Mouse (Mus musculus) hindbrain, embryonic 14.5 days (tissue): ENCODE measurements around the gene Ankrd28. TPM values are rescaled to one million over a fixed set of nuclear protein-coding genes. Genes with fewer than 3 reads are reported as not detected.

Experiments
- ATAC-seq: fragments of 200-750 bp; cut with Nextera tagmentation; 2 replicates; pipeline ENCODE4 v1.8.0; 2017; ENCODE audit warnings: moderate number of reproducible peaks, mild to moderate bottlenecking, moderate TSS enrichment, moderate library complexity; ENCODE audit not compliant: low FRiP score
- DNase-seq: peaks from one replicate; pipeline ENCODE4 v3.0.0-alpha.2; 2015; ENCODE audit warnings: low spot score
- H3K27ac ChIP-seq: fragments of 300-500 bp; sonication (generic); 2 replicates; pipeline ENCODE4 v1.5.1; 2014; ENCODE audit warnings: mild to moderate bottlenecking, moderate library complexity
- H3K27me3 ChIP-seq: fragments of 300-500 bp; sonication (generic); 2 replicates; pipeline ENCODE4 v1.6.1; 2014; ENCODE audit warnings: mild to moderate bottlenecking, low read length, mixed read lengths; ENCODE audit not compliant: control insufficient read depth, insufficient read depth
- H3K36me3 ChIP-seq: fragments of 300-500 bp; sonication (generic); replicated peaks from 2 replicates; pipeline ENCODE4 v1.6.1; 2014; ENCODE audit not compliant: control insufficient read depth, insufficient read depth
- H3K4me1 ChIP-seq: fragments of 300-500 bp; sonication (generic); replicated peaks from 2 replicates; pipeline ENCODE4 v1.6.1; 2014; ENCODE audit warnings: antibody characterized with exemption, low read length, mixed read lengths; ENCODE audit not compliant: control insufficient read depth, insufficient read depth
- H3K4me2 ChIP-seq: fragments of 300-500 bp; sonication (generic); replicated peaks from 2 replicates; pipeline ENCODE4 v1.6.1; 2014; ENCODE audit warnings: mild to moderate bottlenecking, moderate library complexity
- H3K4me3 ChIP-seq: fragments of 300-500 bp; sonication (generic); replicated peaks from 2 replicates; pipeline ENCODE4 v1.5.1; 2014; ENCODE audit warnings: mild to moderate bottlenecking, low read length
- H3K9ac ChIP-seq: fragments of 300-500 bp; sonication (generic); 2 replicates; pipeline ENCODE4 v1.6.1; 2014
- H3K9me3 ChIP-seq: fragments of 300-500 bp; sonication (generic); 2 replicates; pipeline ENCODE4 v1.6.1; 2016; ENCODE audit warnings: low read length; ENCODE audit not compliant: control insufficient read depth
- WGBS: fragments of 180-500 bp; shearing (Covaris S2); extraction: QIAGEN DNeasy Blood & Tissue Kit; methylation state at CpG from one replicate; pipeline ENCODE4 v1.1.7; 2014; 5-methylcytosine and 5-hydroxymethylcytosine counted together
- polyA plus RNA-seq: library from polyadenylated mRNA; unstranded; fragments of >200 nt; fragmentation: Nextera tagmentation; extraction: Ambion mirVana; gene quantifications from 2 replicates; pipeline ENCODE4 v1.2.1, GENCODE M21; 2014

Ankrd28 gene
- polyA plus RNA-seq, 1 experiment from 2014 or later: 15.3 TPM

DNA sequence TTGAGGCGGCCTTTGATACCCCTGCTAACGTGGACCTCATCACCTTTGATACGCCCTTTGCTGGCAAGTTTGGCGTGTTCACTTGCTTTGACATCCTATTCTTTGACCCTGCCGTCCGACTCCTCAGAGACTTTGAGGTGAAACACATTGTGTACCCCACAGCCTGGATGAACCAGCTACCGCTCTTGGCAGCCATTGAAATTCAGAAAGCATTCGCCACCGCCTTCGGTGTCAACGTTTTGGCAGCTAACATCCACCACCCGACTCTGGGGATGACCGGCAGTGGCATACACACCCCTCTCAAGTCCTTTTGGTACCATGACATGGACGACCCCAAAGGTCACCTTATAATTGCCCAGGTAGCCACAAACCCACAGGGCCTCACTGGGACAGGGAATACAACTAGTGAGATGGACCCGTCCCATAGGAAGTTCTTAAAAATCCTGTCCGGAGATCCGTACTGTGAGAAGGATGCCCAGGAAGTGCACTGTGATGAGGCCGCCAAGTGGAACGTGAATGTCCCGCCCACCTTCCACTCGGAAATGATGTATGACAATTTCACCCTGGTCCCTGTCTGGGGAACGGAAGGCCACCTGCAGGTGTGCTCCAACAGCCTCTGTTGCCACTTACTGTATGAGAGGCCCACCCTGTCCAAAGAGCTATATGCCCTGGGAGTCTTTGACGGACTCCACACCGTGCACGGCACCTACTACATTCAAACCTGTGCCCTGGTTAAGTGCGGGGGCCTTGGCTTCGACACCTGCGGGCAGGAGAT lies 163.3 kb downstream of the Ankrd28 start:
- no peaks in the 10 kb centered on the region for H3K9me3 ChIP-seq
- WGBS: 96% methylated on average over 28 of the region's 28 CpGs
- H3K36me3 ChIP-seq: no peaks in the 10 kb centered on the region
- H3K27ac ChIP-seq: no peak overlapping the region
- ATAC-seq (no peak), DNase-seq (no peak)
- H3K4me2 ChIP-seq: no peak overlapping the region
- H3K4me3 ChIP-seq: no peak overlapping the region
- no peak overlapping the region for H3K9ac ChIP-seq
- no peaks in the 10 kb centered on the region for H3K27me3 ChIP-seq
- peaks cover 43% of the 10 kb centered on the region for H3K4me1 ChIP-seq

DNA sequence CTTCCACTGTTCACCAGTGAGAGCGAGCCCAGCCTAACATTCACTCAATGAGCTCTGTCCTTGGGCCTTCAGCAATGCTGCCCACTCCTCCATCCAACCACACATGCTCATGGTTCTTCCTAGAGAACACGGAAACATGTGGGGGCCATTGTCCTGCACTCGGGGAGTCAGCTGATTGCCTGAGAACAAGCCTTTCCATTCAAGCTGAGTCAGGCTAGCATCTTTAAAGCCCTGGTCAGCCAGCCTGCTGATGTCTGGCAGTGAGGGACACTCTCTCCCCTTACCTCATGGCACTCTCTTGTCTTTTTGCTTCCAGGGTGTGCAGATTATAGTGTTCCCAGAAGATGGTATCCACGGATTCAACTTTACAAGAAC lies 164.9 kb downstream of the Ankrd28 start:
- peaks cover 50% of the 10 kb centered on the region for H3K4me1 ChIP-seq
- ATAC-seq: no peak

DNA sequence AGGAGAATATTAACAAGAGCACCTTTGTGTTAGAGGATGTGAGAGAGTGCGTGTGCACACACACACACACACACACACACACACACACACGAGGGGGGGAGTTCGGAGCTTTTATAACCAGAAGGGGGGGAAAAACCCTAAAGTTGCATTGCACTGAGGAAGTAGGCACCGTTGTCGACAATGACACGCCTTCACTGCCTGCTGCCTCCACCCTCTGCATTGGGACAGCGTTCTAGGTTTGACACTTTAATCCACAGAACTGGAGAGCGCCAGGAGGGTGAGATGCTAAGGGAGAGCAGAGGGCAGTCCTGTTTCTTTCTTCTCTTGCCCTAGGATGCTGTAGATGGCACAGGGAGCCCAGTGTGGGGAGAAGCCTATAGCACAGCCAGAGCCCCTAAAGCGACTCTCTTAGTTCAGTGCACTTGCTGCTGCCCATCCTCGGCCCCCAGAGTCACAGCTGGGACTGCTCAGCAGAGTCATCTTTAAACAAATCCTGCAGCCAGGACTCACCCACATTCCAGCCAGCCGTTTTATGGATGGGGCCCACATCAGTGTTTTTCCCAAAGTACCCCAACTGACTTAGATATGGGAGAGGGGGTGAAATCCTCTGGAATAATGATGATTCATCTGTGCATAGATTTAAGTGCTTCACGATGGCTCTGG lies 165.4 kb downstream of the Ankrd28 start:
- WGBS: 67% methylated on average over 12 of the region's 12 CpGs
- Histone ChIP-seq H3K27me3 (no peaks in the 10 kb centered on the region), H3K9ac (no peak overlapping the region), H3K4me1 (peaks cover 55% of the 10 kb centered on the region), H3K9me3 (no peaks in the 10 kb centered on the region), H3K27ac (0 out of 2 replicates have a peak overlapping the region, but pooled peaks have one; percentile 27), H3K4me2 (no peak overlapping the region), H3K36me3 (no peaks in the 10 kb centered on the region), H3K4me3 (no peak overlapping the region)
- DNase-seq (no peak), ATAC-seq (no peak)

More for the DNA sequence above, 164.9 kb downstream of the Ankrd28 start:
- Histone ChIP-seq H3K9me3 (no peaks in the 10 kb centered on the region), H3K27ac (0 out of 2 replicates have a peak overlapping the region, but pooled peaks have one; percentile 27), H3K4me2 (no peak overlapping the region), H3K4me3 (no peak overlapping the region), H3K27me3 (no peaks in the 10 kb centered on the region), H3K9ac (no peak overlapping the region), H3K36me3 (no peaks in the 10 kb centered on the region)
- WGBS: 75% methylated on average over 4 of the region's 4 CpGs
- DNase-seq: no peak

DNA sequence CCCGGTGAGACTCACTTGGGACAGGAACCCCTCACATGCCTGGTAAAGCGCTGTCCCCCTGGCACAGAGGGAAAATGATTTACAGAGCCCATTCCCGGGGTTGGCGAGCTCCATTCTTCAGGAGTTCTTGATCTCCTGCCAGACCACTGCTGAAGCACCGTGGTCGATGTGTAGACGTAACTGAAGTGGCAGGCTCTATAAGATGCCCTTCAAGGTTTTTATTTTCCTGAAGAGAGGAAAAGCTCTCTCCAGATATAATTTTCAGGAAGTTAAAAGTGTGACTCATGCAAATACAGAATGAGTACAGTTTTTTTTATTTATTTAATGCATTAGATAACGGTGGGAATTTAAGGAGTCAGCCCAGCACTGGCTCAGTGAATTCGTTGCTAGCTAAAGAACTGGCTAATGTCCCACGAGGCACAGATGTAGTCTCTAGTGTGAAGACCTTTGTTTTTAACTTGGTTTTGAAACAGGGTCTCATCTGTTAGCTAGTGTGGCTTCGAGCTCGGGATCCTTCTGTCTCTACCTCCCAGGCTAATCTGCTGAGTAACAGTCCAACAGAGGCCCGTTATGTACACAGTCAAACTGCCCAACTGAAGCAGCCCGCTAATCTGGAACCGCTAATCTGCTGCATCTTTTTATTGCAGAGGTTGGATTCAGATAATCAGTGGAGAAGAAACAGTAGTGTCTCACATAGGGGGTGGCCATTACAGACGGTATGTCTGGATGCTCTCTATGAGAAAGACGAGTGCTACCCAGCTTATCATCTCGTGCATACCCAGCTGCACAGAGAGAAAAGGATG lies 166.2 kb downstream of the Ankrd28 start:
- H3K9me3 ChIP-seq: no peaks in the 10 kb centered on the region
- 51% methylated on average over 18 of the region's 18 CpGs for WGBS
- H3K9ac ChIP-seq: no peak overlapping the region
- no peaks in the 10 kb centered on the region for H3K27me3 ChIP-seq
- peak overlapping the region; percentile 96 for H3K27ac ChIP-seq
- H3K36me3 ChIP-seq: no peaks in the 10 kb centered on the region
- DNase-seq (no peak), ATAC-seq (no peak)
- no peak overlapping the region for H3K4me3 ChIP-seq
- H3K4me2 ChIP-seq: no peak overlapping the region
- H3K4me1 ChIP-seq: peaks cover 54% of the 10 kb centered on the region

DNA sequence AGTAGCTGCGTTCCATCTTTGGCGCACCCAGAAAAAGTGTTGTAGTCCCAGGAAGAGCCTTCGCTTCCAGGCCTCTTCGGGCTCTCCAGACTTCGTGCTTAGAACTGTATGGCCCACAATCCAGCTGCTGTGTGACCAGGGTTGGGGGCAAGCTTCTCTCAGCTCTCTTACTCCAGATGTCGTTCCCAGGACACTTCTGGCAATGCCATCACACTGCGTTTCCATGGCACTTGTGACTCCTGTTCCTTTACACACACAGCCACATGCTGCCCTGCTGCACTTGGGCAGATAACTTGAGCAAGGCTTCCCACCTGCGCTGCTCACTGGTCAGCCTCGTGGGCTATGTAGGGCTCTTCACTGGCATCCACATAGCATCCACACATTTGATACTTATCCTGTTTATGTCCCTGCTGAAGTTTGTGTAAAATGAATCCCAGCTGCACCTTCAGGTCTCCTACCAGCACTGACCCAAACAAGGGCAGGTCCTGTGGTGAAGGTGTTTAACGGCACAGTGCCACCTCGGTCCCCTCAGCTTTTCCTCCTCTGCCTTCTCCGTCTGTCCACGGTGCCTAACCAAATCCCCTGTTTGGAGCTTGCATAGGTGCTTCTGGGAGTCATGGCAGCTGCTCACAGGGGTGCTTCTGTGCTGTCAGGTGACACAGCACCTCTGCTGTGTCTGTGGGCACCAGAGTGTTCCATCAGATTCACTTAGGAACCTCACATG lies 166.9 kb downstream of the Ankrd28 start:
- H3K27me3 ChIP-seq: no peaks in the 10 kb centered on the region
- WGBS: 93% methylated on average over 13 of the region's 13 CpGs
- no peak overlapping the region for H3K9ac ChIP-seq
- H3K36me3 ChIP-seq: no peaks in the 10 kb centered on the region
- no peak overlapping the region for H3K4me2 ChIP-seq
- no peaks in the 10 kb centered on the region for H3K9me3 ChIP-seq
- peaks cover 52% of the 10 kb centered on the region for H3K4me1 ChIP-seq
- H3K4me3 ChIP-seq: no peak overlapping the region
- H3K27ac ChIP-seq: peak overlapping the region; percentile 96
- no peak for DNase-seq
- no peak for ATAC-seq

DNA sequence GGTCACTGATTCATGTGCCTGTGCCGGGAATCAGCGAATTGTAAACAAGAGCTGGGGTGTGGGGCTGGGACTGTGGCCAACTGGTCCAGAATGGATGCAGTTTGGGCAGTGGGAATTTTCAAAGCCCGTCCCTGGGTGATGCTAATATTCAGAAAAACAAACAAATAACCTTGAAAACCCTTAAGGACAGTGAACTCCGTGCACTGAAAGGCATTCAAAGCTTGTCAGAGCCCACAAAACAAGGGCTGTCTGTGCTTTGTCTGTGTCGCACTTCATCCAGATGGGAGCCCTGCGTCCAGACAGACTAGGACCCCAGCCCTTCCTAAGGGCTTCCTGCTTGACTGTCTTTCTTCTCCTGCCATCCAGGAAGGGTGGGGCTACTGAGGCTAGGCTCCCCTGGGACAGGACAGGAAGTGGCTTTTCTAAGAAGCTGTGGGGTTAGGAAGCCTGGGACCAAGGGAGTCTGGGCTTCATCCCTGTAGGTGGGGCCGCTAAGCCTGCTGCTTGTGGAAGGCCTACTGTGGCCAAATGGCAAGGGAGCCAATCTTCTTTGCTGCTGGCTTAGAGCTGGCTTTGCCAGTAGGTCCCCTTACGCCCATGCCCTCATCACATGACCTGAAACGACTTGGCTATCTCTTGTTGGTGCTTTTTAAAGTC lies 167.8 kb downstream of the Ankrd28 start:
- H3K27ac ChIP-seq: peak overlapping the region; percentile 96
- peak overlapping the region; percentile 35 for H3K4me3 ChIP-seq
- DNase-seq (peak; percentile 67), ATAC-seq (peak; percentile 3; the same call in 1 of the 2 replicates)
- no peaks in the 10 kb centered on the region for H3K36me3 ChIP-seq
- no peaks in the 10 kb centered on the region for H3K27me3 ChIP-seq
- H3K9ac ChIP-seq: peak overlapping the region; percentile 59
- peaks cover 52% of the 10 kb centered on the region for H3K4me1 ChIP-seq
- WGBS: 25% methylated on average over 9 of the region's 9 CpGs
- H3K4me2 ChIP-seq: peak overlapping the region; percentile 64
- no peaks in the 10 kb centered on the region for H3K9me3 ChIP-seq

DNA sequence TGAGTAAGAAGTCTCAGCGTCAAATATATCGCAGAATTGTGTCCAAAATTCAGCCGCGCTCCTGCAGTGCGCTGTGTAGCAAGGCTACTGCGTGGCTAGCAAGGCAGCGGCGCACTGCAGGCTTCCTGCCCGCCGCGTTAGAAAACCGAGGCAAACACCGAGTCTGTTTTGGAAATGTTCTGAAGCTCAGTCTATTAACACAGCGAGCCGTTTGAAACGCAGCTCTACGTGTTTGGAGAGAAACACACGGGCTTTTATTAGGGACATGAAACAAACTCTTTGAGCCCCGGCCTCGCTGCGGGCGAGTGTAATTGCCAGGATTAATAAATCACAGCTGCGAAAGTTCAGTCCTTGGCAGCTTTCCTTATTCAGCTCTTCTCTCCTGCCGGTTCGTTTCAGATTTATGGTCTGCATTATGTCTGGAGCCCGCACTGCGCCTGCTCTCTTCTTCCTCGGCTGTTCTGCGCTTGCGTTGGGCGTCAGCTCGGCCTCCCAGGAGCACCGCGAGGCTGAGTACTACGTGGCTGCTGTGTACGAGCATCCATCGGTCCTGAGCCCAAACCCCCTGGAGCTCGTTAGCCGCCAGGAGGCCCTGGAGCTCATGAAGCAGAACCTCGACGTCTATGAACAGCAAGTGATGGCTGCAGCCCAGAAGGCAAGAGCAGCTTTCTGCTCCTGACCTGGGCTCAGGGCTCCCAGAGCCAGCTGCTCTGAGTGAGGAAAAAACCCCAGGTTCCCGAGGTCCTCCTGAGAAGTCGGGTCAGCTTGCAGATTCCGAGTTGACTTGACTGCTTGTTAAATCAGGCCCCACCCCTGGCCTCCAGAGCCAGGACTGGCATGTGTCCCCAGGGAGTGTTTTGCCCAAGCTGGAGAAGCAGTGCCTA lies 168.5 kb downstream of the Ankrd28 start:
- 5% methylated on average over 44 of the region's 44 CpGs for WGBS
- H3K4me3 ChIP-seq: peak overlapping the region; percentile 35
- H3K4me2 ChIP-seq: peak overlapping the region; percentile 64
- peaks cover 52% of the 10 kb centered on the region for H3K4me1 ChIP-seq
- H3K27me3 ChIP-seq: no peaks in the 10 kb centered on the region
- peak overlapping the region; percentile 59 for H3K9ac ChIP-seq
- ATAC-seq (peak; percentile 92), DNase-seq (peak; percentile 89)
- no peaks in the 10 kb centered on the region for H3K36me3 ChIP-seq
- peak overlapping the region; percentile 96 for H3K27ac ChIP-seq
- no peaks in the 10 kb centered on the region for H3K9me3 ChIP-seq
